Mouse (Mus musculus) brain, embryonic 14.5 days (tissue): ENCODE results near the gene Rfc2.

Experiments
- CTCF ChIP-seq: fragments of 200-500 bp; IDR thresholded peaks from 2 replicates; pipeline ENCODE4 v1.5.1; 2012; ENCODE audit warnings: inconsistent platforms, mild to moderate bottlenecking, moderate library complexity, borderline replicate concordance; ENCODE audit not compliant: insufficient read depth, insufficient read length; ENCODE audit errors: extremely low read depth
- POLR2A ChIP-seq: fragments of 200-500 bp; IDR thresholded peaks from 2 replicates; pipeline ENCODE4 v1.6.1; 2012; ENCODE audit warnings: mild to moderate bottlenecking, inconsistent platforms, borderline replicate concordance; ENCODE audit not compliant: poor library complexity, insufficient read depth, insufficient read length, severe bottlenecking; ENCODE audit errors: extremely low read depth

GRCm38 (mm10) chr5:134552110-134552972 is 28.8 kb upstream of the Rfc2 start, which contains the start of gene Clip2:
- no peak for TF ChIP-seq CTCF
- peak; percentile 68 for TF ChIP-seq POLR2A
